Mouse (Mus musculus) cerebellum, adult 8-10 months (tissue): ENCODE measurements around the gene Frrs1.
A peak's percentile ranks its signal among the peaks of the same experiment; 100 is the strongest.

ENCODE experiments used
- DNase-seq: peaks from one replicate; pipeline ENCODE4 v3.0.0; 2022

Frrs1 gene

GRCm38 (mm10) chr3:116848936-116849335 is 10.3 kb upstream of the Frrs1 start:
- DNase-seq: no peak

GRCm38 (mm10) chr3:116850376-116850775 is 8.9 kb upstream of the Frrs1 start:
- no peak for DNase-seq

GRCm38 (mm10) chr3:116852421-116852820 is 6.8 kb upstream of the Frrs1 start:
- no peak for DNase-seq

- no peak for DNase-seq
These were observed 1.7 kb upstream of the Frrs1 start for GRCm38 (mm10) chr3:116857611-116858010.

- no peak for DNase-seq
These were observed 488 bp downstream of the Frrs1 start for GRCm38 (mm10) chr3:116859752-116860151.

- no peak for DNase-seq
These were observed 1.3 kb downstream of the Frrs1 start for GRCm38 (mm10) chr3:116860333-116861222.

- DNase-seq: no peak
These were observed 1.9 kb downstream of the Frrs1 start for GRCm38 (mm10) chr3:116861223-116861539.

GRCm38 (mm10) chr3:116861540-116862067 is 2.3 kb downstream of the Frrs1 start:
- DNase-seq: peak; percentile 6

- DNase-seq: no peak
These were observed 3.4 kb downstream of the Frrs1 start for GRCm38 (mm10) chr3:116862621-116863020.

GRCm38 (mm10) chr3:116864421-116864820 is 5.2 kb downstream of the Frrs1 start:
- DNase-seq: no peak

- no peak for DNase-seq
These were observed 6.0 kb downstream of the Frrs1 start for GRCm38 (mm10) chr3:116865199-116865636.

GRCm38 (mm10) chr3:116870372-116870771 is 11.1 kb downstream of the Frrs1 start:
- DNase-seq: no peak

- DNase-seq: no peak
These were observed 23.1 kb downstream of the Frrs1 start for GRCm38 (mm10) chr3:116882221-116882960.

GRCm38 (mm10) chr3:116884941-116885340 is 25.7 kb downstream of the Frrs1 start:
- DNase-seq: no peak

- no peak for DNase-seq
These were observed 30.1 kb downstream of the Frrs1 start for GRCm38 (mm10) chr3:116889358-116889757.

GRCm38 (mm10) chr3:116890576-116890975 is 31.3 kb downstream of the Frrs1 start:
- no peak for DNase-seq

- DNase-seq: no peak
These were observed 32.4 kb downstream of the Frrs1 start for GRCm38 (mm10) chr3:116891436-116892205.

GRCm38 (mm10) chr3:116892206-116892563 is 32.9 kb downstream of the Frrs1 start:
- DNase-seq: no peak

- no peak for DNase-seq
These were observed 33.6 kb downstream of the Frrs1 start for GRCm38 (mm10) chr3:116892872-116893271.

- DNase-seq: peak; percentile 13
These were observed 44.9 kb downstream of the Frrs1 start for GRCm38 (mm10) chr3:116904158-116904557.

GRCm38 (mm10) chr3:116905898-116906297 is 46.6 kb downstream of the Frrs1 start:
- DNase-seq: no peak

- DNase-seq: no peak
These were observed 47.3 kb downstream of the Frrs1 start for GRCm38 (mm10) chr3:116906596-116906995.

- no peak for DNase-seq
These were observed 55.1 kb downstream of the Frrs1 start for GRCm38 (mm10) chr3:116914374-116914773.
